Mouse (Mus musculus) ES-Bruce4 (cell line): ENCODE data around the gene Prelp.

Experiments
- CTCF ChIP-seq: IDR thresholded peaks from one replicate; pipeline ENCODE4 v1.8.1; 2011; ENCODE audit warnings: low read depth, low read length
- EP300 ChIP-seq: IDR thresholded peaks from 2 replicates; pipeline ENCODE4 v1.6.1; 2011; ENCODE audit warnings: low read depth, low read length; ENCODE audit not compliant: insufficient read depth
- POLR2A ChIP-seq: IDR thresholded peaks from one replicate; pipeline ENCODE4 v1.8.1; 2011; ENCODE audit warnings: low read length; ENCODE audit not compliant: insufficient read depth

DNA sequence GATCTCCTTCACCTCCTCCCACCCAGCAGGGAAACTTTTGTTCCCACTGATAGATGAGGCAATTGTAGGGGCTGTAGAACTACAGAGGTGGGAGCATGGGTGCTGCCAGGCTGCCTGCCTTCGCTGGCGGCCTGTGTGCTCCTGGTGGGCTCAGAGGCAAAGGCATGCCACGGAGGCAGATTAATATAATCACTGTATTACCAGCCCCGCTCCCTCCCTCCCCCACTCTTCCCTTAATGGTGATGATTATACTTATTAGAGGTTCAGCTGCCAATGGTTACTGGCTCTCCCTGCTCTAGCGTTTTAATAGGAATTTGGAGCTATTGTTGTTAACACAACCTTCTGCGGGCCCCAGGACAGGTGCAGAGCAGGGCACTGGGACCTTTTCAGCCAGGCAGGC is 39.4 kb downstream of the Prelp start:
- TF ChIP-seq POLR2A (no peak), EP300 (no peak), CTCF (no peak)
